Mouse (Mus musculus): ENCODE measurements around the gene Ralgps1. TPM values are rescaled to one million over a fixed set of nuclear protein-coding genes. Genes with fewer than 3 reads are reported as not detected.
A peak's percentile ranks its signal among the peaks of the same experiment; 100 is the strongest.

The Ralgps1 gene
- polyA plus RNA-seq, 1 experiment from 2014 or later: 32.0 TPM

DNA sequence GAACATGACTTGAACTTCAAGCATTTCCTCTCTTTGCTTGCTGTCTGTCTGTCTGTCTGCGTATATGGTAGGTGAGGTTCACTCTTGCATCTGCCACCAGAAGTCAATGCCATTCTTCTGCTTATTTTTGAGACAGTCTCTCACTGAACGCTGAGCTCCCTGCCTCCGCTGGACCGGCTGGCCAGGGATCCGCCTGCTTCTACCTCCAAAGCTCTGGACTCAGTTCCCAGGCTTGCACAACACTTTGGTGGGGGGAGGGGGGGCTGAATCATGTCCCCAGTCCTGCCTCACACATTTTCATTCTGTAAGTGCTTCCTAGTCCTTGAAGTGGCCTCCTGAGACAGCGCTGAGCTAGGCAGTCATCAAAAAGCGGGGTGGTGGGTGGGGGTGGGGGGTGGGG lies 27.8 kb upstream of the Ralgps1 start:
- no peaks in the 10 kb centered on the region for H3K27me3 ChIP-seq (replicated peaks; ENCODE audit: control insufficient read depth, insufficient read depth, low read length)
- no peak for ATAC-seq
- H3K4me1 ChIP-seq (ENCODE audit: control insufficient read depth, insufficient read depth, low read depth, low read length): 0 out of 2 replicates have a peak, but pooled peaks cover 2% of the 10 kb centered on the region
- no peak overlapping the region for H3K4me3 ChIP-seq (ENCODE audit: low read length)
- H3K36me3 ChIP-seq (ENCODE audit: control insufficient read depth, insufficient read depth, low read length): no peaks in the 10 kb centered on the region
- no peak overlapping the region for H3K4me2 ChIP-seq (ENCODE audit: low read length)
- H3K9me3 ChIP-seq (ENCODE audit: control insufficient read depth, low read length): no peaks in the 10 kb centered on the region
- no peak overlapping the region for H3K9ac ChIP-seq (ENCODE audit: low read depth, low read length)
- 85% methylated on average over 7 of the region's 7 CpGs for WGBS
- no peak overlapping the region for H3K27ac ChIP-seq (ENCODE audit: low read depth, low read length)

DNA sequence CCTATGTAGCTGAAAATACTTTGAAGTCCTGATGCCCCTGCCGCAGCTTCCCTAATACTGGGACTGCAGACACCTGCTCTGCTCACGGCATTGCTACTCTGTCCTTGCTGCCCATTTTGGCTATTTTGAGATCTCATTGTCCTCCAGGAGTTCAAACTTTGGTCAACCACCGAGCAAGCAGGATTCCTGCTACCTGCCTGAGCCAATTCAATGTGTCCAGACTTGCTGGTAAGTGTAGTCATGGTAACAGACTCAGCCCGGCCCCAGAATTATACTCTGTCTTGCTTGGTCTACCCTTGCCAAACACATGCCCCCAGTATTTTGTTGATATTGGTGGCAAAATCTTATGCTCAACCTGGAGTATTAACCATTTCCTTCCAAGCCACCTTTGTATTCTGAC lies 25.8 kb upstream of the Ralgps1 start:
- no peak for ATAC-seq
- 63% methylated on average over 4 of the region's 4 CpGs for WGBS
- Histone ChIP-seq H3K4me2 (ENCODE audit: low read length) (no peak overlapping the region), H3K27me3 (replicated peaks; ENCODE audit: control insufficient read depth, insufficient read depth, low read length) (no peaks in the 10 kb centered on the region), H3K9ac (ENCODE audit: low read depth, low read length) (no peak overlapping the region), H3K4me3 (ENCODE audit: low read length) (no peak overlapping the region), H3K9me3 (ENCODE audit: control insufficient read depth, low read length) (no peaks in the 10 kb centered on the region), H3K27ac (ENCODE audit: low read depth, low read length) (no peak overlapping the region), H3K36me3 (ENCODE audit: control insufficient read depth, insufficient read depth, low read length) (no peaks in the 10 kb centered on the region), H3K4me1 (ENCODE audit: control insufficient read depth, insufficient read depth, low read depth, low read length) (0 out of 2 replicates have a peak, but pooled peaks cover 2% of the 10 kb centered on the region)

DNA sequence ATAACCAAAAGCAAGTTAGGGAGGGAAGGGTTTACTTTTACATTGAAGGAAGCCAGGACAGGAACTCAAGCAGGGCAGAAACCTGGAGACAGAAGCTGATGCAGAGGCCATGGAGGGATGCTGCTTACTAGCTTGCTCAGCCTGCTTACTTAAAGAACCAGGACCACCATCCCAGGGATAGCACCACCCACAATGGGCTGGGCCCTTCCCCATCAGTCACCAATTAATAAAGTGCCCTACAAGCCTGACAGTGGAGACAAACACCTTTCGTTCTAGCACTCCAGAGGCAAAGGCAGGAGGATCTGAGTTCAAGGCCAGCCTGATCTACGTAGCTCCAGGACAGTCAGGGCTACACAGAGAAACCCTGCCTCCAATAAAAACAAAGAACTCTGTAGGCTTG lies 23.8 kb upstream of the Ralgps1 start:
- H3K4me3 ChIP-seq (ENCODE audit: low read length): no peak overlapping the region
- 0 out of 2 replicates have a peak, but pooled peaks cover 2% of the 10 kb centered on the region for H3K4me1 ChIP-seq (ENCODE audit: control insufficient read depth, insufficient read depth, low read depth, low read length)
- H3K27ac ChIP-seq (ENCODE audit: low read depth, low read length): no peak overlapping the region
- no peak overlapping the region for H3K4me2 ChIP-seq (ENCODE audit: low read length)
- H3K27me3 ChIP-seq (replicated peaks; ENCODE audit: control insufficient read depth, insufficient read depth, low read length): no peaks in the 10 kb centered on the region
- no peak overlapping the region for H3K9ac ChIP-seq (ENCODE audit: low read depth, low read length)
- H3K36me3 ChIP-seq (ENCODE audit: control insufficient read depth, insufficient read depth, low read length): no peaks in the 10 kb centered on the region
- 86% methylated on average over 2 of the region's 2 CpGs for WGBS
- no peak for ATAC-seq
- H3K9me3 ChIP-seq (ENCODE audit: control insufficient read depth, low read length): no peaks in the 10 kb centered on the region

DNA sequence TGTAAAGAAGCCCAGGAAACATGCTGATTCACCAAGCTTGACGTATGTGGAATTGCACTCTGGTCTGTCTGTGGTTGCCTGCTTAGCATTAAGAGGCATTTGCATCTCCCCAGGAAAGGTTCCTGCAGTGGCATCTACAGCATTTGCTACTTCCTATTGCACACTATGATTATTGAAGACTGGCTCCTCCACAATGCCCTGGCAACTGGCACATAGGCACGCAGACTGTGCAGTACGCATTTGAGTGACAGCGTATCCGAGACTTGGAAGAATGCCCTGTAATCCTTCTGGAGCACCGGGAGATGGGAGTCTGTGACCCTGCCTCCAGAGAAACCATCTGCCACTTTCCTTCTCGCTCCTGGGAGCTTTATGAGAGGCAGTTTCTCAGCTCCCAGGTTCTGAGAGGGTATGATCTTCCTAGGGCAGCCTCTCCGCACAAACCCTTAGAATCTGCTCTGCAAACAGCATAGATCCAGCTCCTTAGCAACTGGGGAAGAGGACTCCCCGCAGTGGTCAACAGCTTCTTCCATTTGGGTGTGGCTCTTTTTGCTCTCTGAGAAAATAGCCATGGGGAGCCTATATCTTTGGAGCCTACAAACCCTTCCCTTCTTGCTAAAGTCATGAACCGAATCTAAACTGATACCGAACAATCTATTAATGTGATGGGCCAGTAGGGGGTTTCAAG lies 22.8 kb upstream of the Ralgps1 start:
- no peaks in the 10 kb centered on the region for H3K27me3 ChIP-seq (replicated peaks; ENCODE audit: control insufficient read depth, insufficient read depth, low read length)
- H3K4me1 ChIP-seq (ENCODE audit: control insufficient read depth, insufficient read depth, low read depth, low read length): 0 out of 2 replicates have a peak, but pooled peaks cover 2% of the 10 kb centered on the region
- peak overlapping the region; percentile 39; the same call in 1 of the 2 replicates for H3K27ac ChIP-seq (ENCODE audit: low read depth, low read length)
- no peaks in the 10 kb centered on the region for H3K36me3 ChIP-seq (ENCODE audit: control insufficient read depth, insufficient read depth, low read length)
- peak; percentile 63 for ATAC-seq
- 62% methylated on average over 11 of the region's 11 CpGs for WGBS
- H3K4me2 ChIP-seq (ENCODE audit: low read length): peak overlapping the region; percentile 4; the same call in 1 of the 2 replicates
- H3K4me3 ChIP-seq (ENCODE audit: low read length): no peak overlapping the region
- H3K9me3 ChIP-seq (ENCODE audit: control insufficient read depth, low read length): no peaks in the 10 kb centered on the region
- H3K9ac ChIP-seq (ENCODE audit: low read depth, low read length): no peak overlapping the region

DNA sequence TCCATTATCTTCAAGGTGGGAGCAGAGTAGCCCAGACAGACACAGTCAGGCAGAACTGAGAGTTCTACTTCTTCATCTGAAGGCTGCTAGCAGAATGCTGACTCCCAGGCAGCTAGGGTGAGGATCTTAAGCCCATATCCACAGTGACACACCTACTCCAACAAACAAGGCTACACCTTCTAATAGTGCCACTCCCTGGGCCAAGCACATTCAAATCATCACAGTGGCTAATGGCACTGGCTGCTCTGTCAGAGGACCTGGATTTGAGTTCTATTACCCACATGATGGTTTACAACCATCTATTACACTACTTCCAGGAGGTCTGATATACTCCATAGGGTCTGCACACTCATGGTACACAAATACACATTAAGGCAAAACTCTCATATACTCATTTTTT lies 21.7 kb upstream of the Ralgps1 start:
- Histone ChIP-seq H3K36me3 (ENCODE audit: control insufficient read depth, insufficient read depth, low read length) (no peaks in the 10 kb centered on the region), H3K4me1 (ENCODE audit: control insufficient read depth, insufficient read depth, low read depth, low read length) (0 out of 2 replicates have a peak, but pooled peaks cover 2% of the 10 kb centered on the region), H3K27me3 (replicated peaks; ENCODE audit: control insufficient read depth, insufficient read depth, low read length) (no peaks in the 10 kb centered on the region), H3K9me3 (ENCODE audit: control insufficient read depth, low read length) (no peaks in the 10 kb centered on the region), H3K9ac (ENCODE audit: low read depth, low read length) (no peak overlapping the region), H3K4me3 (ENCODE audit: low read length) (no peak overlapping the region), H3K27ac (ENCODE audit: low read depth, low read length) (no peak overlapping the region), H3K4me2 (ENCODE audit: low read length) (no peak overlapping the region)
- ATAC-seq: no peak

DNA sequence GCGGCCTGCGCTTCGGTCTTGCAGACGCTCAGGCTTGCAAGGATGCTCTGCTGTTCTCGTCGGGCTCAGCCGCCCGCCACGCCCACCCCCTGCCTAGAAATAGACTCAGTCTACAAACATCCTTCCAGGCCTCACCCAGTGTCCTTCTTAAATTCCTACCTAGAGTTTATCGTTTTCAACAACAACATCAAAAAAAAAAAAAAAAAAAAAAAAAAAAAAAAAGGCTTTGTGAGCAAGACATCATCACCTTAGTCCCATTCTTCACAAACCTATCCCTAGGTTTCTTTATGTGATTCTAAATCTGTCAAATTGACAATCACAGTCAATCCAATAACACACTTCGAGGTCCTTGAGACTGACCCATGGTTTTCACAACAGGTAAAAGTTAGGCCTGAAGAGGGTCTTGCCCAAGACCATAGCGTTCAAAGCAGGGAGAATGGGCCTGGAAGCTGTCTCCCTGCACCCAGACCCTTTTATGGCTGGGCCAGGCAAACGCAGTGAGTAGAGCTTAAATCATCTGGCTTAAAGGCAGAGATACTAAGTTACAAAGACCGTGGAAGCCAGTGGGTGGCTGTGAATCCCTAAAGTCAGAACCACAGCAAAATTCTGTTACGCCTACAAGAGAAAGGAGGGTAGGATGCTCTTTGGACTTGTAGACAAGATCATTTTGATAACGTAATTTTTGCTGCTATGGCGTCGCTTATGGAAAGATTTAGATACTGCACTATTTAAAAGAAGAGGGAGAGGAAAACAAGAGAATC lies 542 bp upstream of the Ralgps1 start:
- H3K4me1 ChIP-seq (ENCODE audit: control insufficient read depth, insufficient read depth, low read depth, low read length): peaks cover 9% of the 10 kb centered on the region
- peak overlapping the region; percentile 44 for H3K9ac ChIP-seq (ENCODE audit: low read depth, low read length)
- peak overlapping the region; percentile 73 for H3K27ac ChIP-seq (ENCODE audit: low read depth, low read length)
- WGBS: 35% methylated on average over 15 of the region's 18 CpGs
- no peaks in the 10 kb centered on the region for H3K36me3 ChIP-seq (ENCODE audit: control insufficient read depth, insufficient read depth, low read length)
- no peak for ATAC-seq
- peak overlapping the region; percentile 68 for H3K4me3 ChIP-seq (ENCODE audit: low read length)
- H3K4me2 ChIP-seq (ENCODE audit: low read length): peak overlapping the region; percentile 49
- H3K27me3 ChIP-seq (replicated peaks; ENCODE audit: control insufficient read depth, insufficient read depth, low read length): no peaks in the 10 kb centered on the region
- no peaks in the 10 kb centered on the region; the same call in 1 of the 2 replicates for H3K9me3 ChIP-seq (ENCODE audit: control insufficient read depth, low read length)

DNA sequence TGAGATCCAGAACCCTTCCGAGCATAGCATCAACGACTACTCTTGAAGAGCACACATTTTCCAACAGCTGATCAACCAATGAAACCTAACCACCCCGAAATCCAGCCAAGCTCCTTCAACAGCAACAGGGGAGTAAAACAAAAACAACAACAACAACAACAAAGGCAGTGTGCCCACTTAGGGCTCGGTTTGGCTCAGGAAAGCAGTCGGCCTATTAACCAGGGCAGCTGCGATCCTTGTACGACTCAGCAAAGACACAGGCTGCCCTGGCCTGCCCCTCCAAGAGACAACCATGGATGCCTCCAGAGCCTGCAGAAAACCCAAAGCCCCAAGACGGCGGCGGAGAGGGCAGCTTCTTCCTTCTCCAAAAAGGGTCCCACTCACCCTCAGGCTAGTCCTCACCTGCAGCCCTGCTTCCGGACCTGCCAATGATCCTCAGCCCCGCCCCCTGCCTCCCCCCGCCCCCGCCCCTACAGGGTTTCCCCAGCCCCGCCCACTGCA lies 960 bp downstream of the Ralgps1 start:
- 7% methylated on average over 14 of the region's 15 CpGs for WGBS
- ATAC-seq: peak; percentile 22
- no peaks in the 10 kb centered on the region for H3K9me3 ChIP-seq (ENCODE audit: control insufficient read depth, low read length)
- H3K36me3 ChIP-seq (ENCODE audit: control insufficient read depth, insufficient read depth, low read length): no peaks in the 10 kb centered on the region
- peak overlapping the region; percentile 99 for H3K27ac ChIP-seq (ENCODE audit: low read depth, low read length)
- H3K27me3 ChIP-seq (replicated peaks; ENCODE audit: control insufficient read depth, insufficient read depth, low read length): no peaks in the 10 kb centered on the region
- H3K4me3 ChIP-seq (ENCODE audit: low read length): peak overlapping the region; percentile 68
- peak overlapping the region; percentile 68 for H3K4me2 ChIP-seq (ENCODE audit: low read length)
- H3K9ac ChIP-seq (ENCODE audit: low read depth, low read length): peak overlapping the region; percentile 90
- peaks cover 14% of the 10 kb centered on the region for H3K4me1 ChIP-seq (ENCODE audit: control insufficient read depth, insufficient read depth, low read depth, low read length)

DNA sequence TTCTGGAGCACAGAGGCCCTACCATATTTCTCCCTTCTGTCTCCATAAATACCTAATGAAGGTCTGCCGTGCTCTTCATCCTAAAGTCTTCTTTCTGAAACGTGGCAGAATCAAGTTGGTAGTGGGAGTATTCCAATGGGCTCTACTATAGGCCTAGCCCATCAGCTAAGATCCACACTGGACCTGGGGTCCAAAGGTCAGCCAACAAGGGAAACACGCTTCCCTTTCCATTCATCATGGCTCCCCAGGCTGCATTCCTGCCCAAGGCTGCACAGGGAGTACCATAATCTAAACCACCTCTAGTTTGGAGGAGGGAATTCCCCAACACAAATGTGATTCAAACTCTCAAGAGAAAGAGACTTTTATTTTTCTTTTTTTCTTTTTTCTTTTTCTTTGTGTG lies 1.8 kb downstream of the Ralgps1 start:
- WGBS: 81% methylated on average over 3 of the region's 3 CpGs

DNA sequence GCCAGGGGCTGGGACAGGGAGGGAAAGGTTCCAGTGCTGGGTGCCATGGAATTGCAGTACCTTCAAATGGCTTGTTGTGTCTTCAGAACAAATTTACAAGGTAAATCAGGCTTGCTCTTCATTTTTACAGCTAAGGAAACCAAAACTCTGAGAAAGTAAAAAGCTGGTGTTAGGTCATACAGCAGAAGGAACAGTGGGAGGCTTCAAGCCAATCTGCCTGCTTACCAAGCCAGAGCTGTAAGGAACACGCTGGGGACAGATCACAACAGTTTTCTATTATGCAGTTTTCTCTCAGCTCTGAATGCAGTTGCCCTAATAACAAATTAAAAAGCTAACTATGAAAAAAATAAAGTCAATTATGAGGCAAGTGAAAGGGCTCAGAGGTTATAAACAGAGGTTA lies 2.8 kb downstream of the Ralgps1 start:
- WGBS: 66% methylated on average over 1 of the region's 1 CpGs
- ATAC-seq: no peak
- Histone ChIP-seq H3K9me3 (ENCODE audit: control insufficient read depth, low read length) (no peaks in the 10 kb centered on the region), H3K9ac (ENCODE audit: low read depth, low read length) (no peak overlapping the region), H3K4me2 (ENCODE audit: low read length) (no peak overlapping the region), H3K4me3 (ENCODE audit: low read length) (no peak overlapping the region), H3K4me1 (ENCODE audit: control insufficient read depth, insufficient read depth, low read depth, low read length) (peaks cover 16% of the 10 kb centered on the region), H3K27me3 (replicated peaks; ENCODE audit: control insufficient read depth, insufficient read depth, low read length) (no peaks in the 10 kb centered on the region), H3K36me3 (ENCODE audit: control insufficient read depth, insufficient read depth, low read length) (no peaks in the 10 kb centered on the region), H3K27ac (ENCODE audit: low read depth, low read length) (no peak overlapping the region)

More for the DNA sequence above, 1.8 kb downstream of the Ralgps1 start:
- ATAC-seq: no peak
- Histone ChIP-seq H3K9ac (ENCODE audit: low read depth, low read length) (no peak overlapping the region), H3K4me3 (ENCODE audit: low read length) (no peak overlapping the region), H3K36me3 (ENCODE audit: control insufficient read depth, insufficient read depth, low read length) (no peaks in the 10 kb centered on the region), H3K27ac (ENCODE audit: low read depth, low read length) (no peak overlapping the region), H3K27me3 (replicated peaks; ENCODE audit: control insufficient read depth, insufficient read depth, low read length) (no peaks in the 10 kb centered on the region), H3K4me2 (ENCODE audit: low read length) (no peak overlapping the region), H3K4me1 (ENCODE audit: control insufficient read depth, insufficient read depth, low read depth, low read length) (peaks cover 16% of the 10 kb centered on the region), H3K9me3 (ENCODE audit: control insufficient read depth, low read length) (no peaks in the 10 kb centered on the region)
